Comparison of ENCODE assay signal across 9 mouse cellular contexts in the genomic region with DNA sequence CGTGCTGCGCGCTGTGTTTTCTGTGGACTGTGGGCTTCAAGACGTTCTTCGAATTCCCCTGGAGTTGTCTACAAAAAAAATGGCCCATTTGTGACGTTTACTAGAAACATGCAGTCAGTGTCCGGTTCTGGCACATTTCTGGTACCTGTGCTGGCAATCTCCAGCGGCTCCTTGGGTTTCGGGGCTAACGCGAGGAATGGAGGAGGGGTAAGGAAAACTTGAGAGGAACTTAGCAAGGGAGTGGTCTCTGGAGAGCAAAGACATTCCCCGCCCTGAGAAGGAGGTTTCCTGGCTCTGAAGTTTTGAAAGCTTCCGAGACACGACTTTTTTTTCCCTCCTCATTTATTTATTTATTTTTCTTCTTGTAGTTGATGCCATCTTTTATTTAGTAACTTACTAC. TPM values are rescaled to one million over a fixed set of nuclear protein-coding genes. Genes with fewer than 3 reads are reported as not detected.
DNase-seq lines count a peak whose midpoint lies in the region; ATAC-seq lines count a peak whose summit lies in the region.
"Had no signal": no experiment of that assay in that cellular context is flagged by ENCODE, and none has a peak within 500 bp of the region (broad histone marks: within the 10 kb centered on the region; RNA-seq: fewer than 3 reads in every experiment).

No protein-coding gene starts in this region.

- H3K27me3 ChIP-seq in kidney, embryonic 16.5 days (ENCODE audit: insufficient read depth, low read length): 0 out of 2 replicates have a peak, but pooled peaks cover 2% of the 10 kb centered on the region
- no peaks in the 10 kb centered on the region for H3K27me3 ChIP-seq in embryonic facial prominence, embryonic 11.5 days (ENCODE audit: control insufficient read depth, insufficient read depth, low read length)
- no peaks in the 10 kb centered on the region for H3K27me3 ChIP-seq in intestine, embryonic 16.5 days (replicated peaks; ENCODE audit: control insufficient read depth, insufficient read depth, low read length)
- H3K27me3 ChIP-seq in neural tube, embryonic 12.5 days (replicated peaks): no peaks in the 10 kb centered on the region

- H3K36me3 ChIP-seq in kidney, embryonic 16.5 days (ENCODE audit: insufficient read depth, low read length): no peaks in the 10 kb centered on the region
- no peaks in the 10 kb centered on the region for H3K36me3 ChIP-seq in embryonic facial prominence, embryonic 11.5 days (replicated peaks; ENCODE audit: control insufficient read depth, insufficient read depth, low read depth, low read length)
- H3K36me3 ChIP-seq in intestine, embryonic 16.5 days (ENCODE audit: control insufficient read depth, insufficient read depth, low read length): no peaks in the 10 kb centered on the region
- no peaks in the 10 kb centered on the region for H3K36me3 ChIP-seq in neural tube, embryonic 12.5 days

- H3K4me3 ChIP-seq in kidney, embryonic 16.5 days (ENCODE audit: low read length): peak overlapping the region; percentile 85
- peak overlapping the region; percentile 81 for H3K4me3 ChIP-seq in embryonic facial prominence, embryonic 11.5 days (ENCODE audit: low read depth, low read length)
- peak overlapping the region; percentile 85 for H3K4me3 ChIP-seq in intestine, embryonic 16.5 days (ENCODE audit: low read length)
- H3K4me3 ChIP-seq in neural tube, embryonic 12.5 days: peak overlapping the region; percentile 77

- H3K4me2 ChIP-seq in kidney, embryonic 16.5 days (replicated peaks; ENCODE audit: low read depth, low read length): peak overlapping the region; percentile 81
- peak overlapping the region; percentile 66 for H3K4me2 ChIP-seq in embryonic facial prominence, embryonic 11.5 days (ENCODE audit: low read depth, low read length)
- H3K4me2 ChIP-seq in intestine, embryonic 16.5 days (ENCODE audit: low read depth, low read length): peak overlapping the region; percentile 90
- peak overlapping the region; percentile 75 for H3K4me2 ChIP-seq in neural tube, embryonic 12.5 days (replicated peaks)

- H3K9me3 ChIP-seq in kidney, embryonic 16.5 days (ENCODE audit: low read length): no peaks in the 10 kb centered on the region
- no peaks in the 10 kb centered on the region for H3K9me3 ChIP-seq in embryonic facial prominence, embryonic 11.5 days (replicated peaks; ENCODE audit: control insufficient read depth, low read length)
- H3K9me3 ChIP-seq in intestine, embryonic 16.5 days (ENCODE audit: control insufficient read depth, low read length): no peaks in the 10 kb centered on the region
- H3K9me3 ChIP-seq in neural tube, embryonic 12.5 days: no peaks in the 10 kb centered on the region

- ATAC-seq in kidney, embryonic 16.5 days (ENCODE audit: low FRiP score, low TSS enrichment): peak; percentile 55
- peak; percentile 27; the same call in 1 of the 2 replicates for ATAC-seq in embryonic facial prominence, embryonic 11.5 days (replicated peaks; ENCODE audit: insufficient number of reproducible peaks, low FRiP score, low TSS enrichment, low read depth)
- peak; percentile 34 for ATAC-seq in intestine, embryonic 16.5 days
- ATAC-seq in neural tube, embryonic 12.5 days (ENCODE audit: low FRiP score, low read depth): no peak
- no peak for ATAC-seq in inflammation-experienced regulatory T-cells, adult 6 months
- no peak for ATAC-seq in erythroid progenitor cell, adult 5-6 weeks (replicated peaks; ENCODE audit: low FRiP score, poor library complexity, severe bottlenecking)

- DNase-seq in kidney, adult 18-20 months: no peak
- DNase-seq in embryonic facial prominence, embryonic 11.5 days (ENCODE audit: low spot score): peak; percentile 65
- no peak for DNase-seq in ovary, postnatal 14 days (ENCODE audit: low spot score)

- 0% methylated on average over 14 of the region's 14 CpGs for WGBS in kidney, embryonic 16.5 days
- 0% methylated on average over 14 of the region's 14 CpGs for WGBS in embryonic facial prominence, embryonic 11.5 days
- 0% methylated on average over 14 of the region's 14 CpGs for WGBS in intestine, embryonic 16.5 days
- under 1% methylated on average over 14 of the region's 14 CpGs for WGBS in neural tube, embryonic 12.5 days

- H3K9ac ChIP-seq in kidney, embryonic 16.5 days (replicated peaks; ENCODE audit: low read length): peak overlapping the region; percentile 92
- H3K9ac ChIP-seq in embryonic facial prominence, embryonic 11.5 days (replicated peaks; ENCODE audit: low read length): peak overlapping the region; percentile 94
- H3K9ac ChIP-seq in intestine, embryonic 16.5 days (ENCODE audit: low read depth, low read length): peak overlapping the region; percentile 83
- peak overlapping the region; percentile 78 for H3K9ac ChIP-seq in neural tube, embryonic 12.5 days

- peak overlapping the region; percentile 92 for H3K27ac ChIP-seq in kidney, embryonic 16.5 days (ENCODE audit: low read length)
- peak overlapping the region; percentile 83; the same call in 1 of the 2 replicates for H3K27ac ChIP-seq in embryonic facial prominence, embryonic 11.5 days (replicated peaks; ENCODE audit: low read depth, low read length)
- peak overlapping the region; percentile 70 for H3K27ac ChIP-seq in intestine, embryonic 16.5 days (ENCODE audit: low read length)
- H3K27ac ChIP-seq in neural tube, embryonic 12.5 days: peak overlapping the region; percentile 55; the same call in 1 of the 2 replicates
- H3K27ac ChIP-seq: macrophage had no signal

- 0 out of 2 replicates have a peak, but pooled peaks cover 7% of the 10 kb centered on the region for H3K4me1 ChIP-seq in kidney, embryonic 16.5 days (ENCODE audit: insufficient read depth, low read length)
- no peaks in the 10 kb centered on the region for H3K4me1 ChIP-seq in embryonic facial prominence, embryonic 11.5 days (ENCODE audit: control insufficient read depth, insufficient read depth, low read length)
- peaks cover 4% of the 10 kb centered on the region; the same call in 1 of the 2 replicates for H3K4me1 ChIP-seq in intestine, embryonic 16.5 days (ENCODE audit: control insufficient read depth, insufficient read depth, low read length)
- H3K4me1 ChIP-seq in neural tube, embryonic 12.5 days: peaks cover 14% of the 10 kb centered on the region; the same call in 1 of the 2 replicates

RNA-seq across cellular contexts. Expression of gene Fbxl7, which starts 0.4 kb away (rescaled TPM):
- polyA plus RNA-seq in kidney, embryonic 16.5 days (2015; fragmentation: Nextera tagmentation; extraction: Ambion mirVana): 13.1 and 18.1 TPM in 2 replicates
- polyA plus RNA-seq in embryonic facial prominence, embryonic 11.5 days (2014; fragmentation: Nextera tagmentation; extraction: Ambion mirVana): 15.1 and 16.0 TPM in 2 replicates
- 7.9 and 8.0 TPM in 2 replicates for polyA plus RNA-seq in intestine, embryonic 16.5 days (2015; fragmentation: Nextera tagmentation; extraction: Ambion mirVana)
- polyA plus RNA-seq in neural tube, embryonic 12.5 days (2016; fragmentation: Nextera tagmentation; extraction: Ambion mirVana): 24.4 and 24.7 TPM in 2 replicates
- under 1 TPM in 2 of 3 experiments, not detected in 1; 0.19 to 0.79 TPM for polyA plus RNA-seq in inflammation-experienced regulatory T-cells, adult 6 months (2017; shearing (Covaris generic))
- not detected in 2 replicates for total RNA-seq in erythroid progenitor cell, adult 5-6 weeks (2015; ENCODE audit: low replicate concordance)
- not detected in 2 replicates for total RNA-seq in erythroid progenitor cell, adult 5-6 weeks (2017; ENCODE audit: low replicate concordance)
- polyA plus RNA-seq: macrophage had no signal

Comparison
In these comparisons a context has a peak if more than half of its experiments do, and no peak if none do; other contexts are left out.
1. ATAC-seq: peak in kidney, embryonic 16.5 days (single experiment), embryonic facial prominence, embryonic 11.5 days (single experiment) and intestine, embryonic 16.5 days (single experiment); none in neural tube, embryonic 12.5 days (single experiment), inflammation-experienced regulatory T-cells, adult 6 months (single experiment) and erythroid progenitor cell, adult 5-6 weeks (single experiment).
2. Peak in every context shown above with its lines, with median percentiles within 50 percentile points of each other: H3K27ac ChIP-seq, H3K4me2 ChIP-seq, H3K4me3 ChIP-seq and H3K9ac ChIP-seq.